Mouse (Mus musculus): ENCODE measurements at regions not wholly inside any gene's neighbourhood (a gene's known extent, or its start where the extent isn't known, plus 50 kb on each side); places are given as distances from the start of the nearest gene placed in this dataset.

GRCm38 (mm10) chr13:85715883-85716498 is 330.7 kb downstream of the Cox7c start:
- no peak for ATAC-seq
- Histone ChIP-seq H3K4me3 (ENCODE audit: low read length) (no peak overlapping the region), H3K9me3 (ENCODE audit: low read length) (no peaks in the 10 kb centered on the region), H3K36me3 (ENCODE audit: insufficient read depth, low read length) (no peaks in the 10 kb centered on the region), H3K4me1 (ENCODE audit: insufficient read depth, low read length) (no peaks in the 10 kb centered on the region), H3K9ac (replicated peaks; ENCODE audit: low read length) (no peak overlapping the region), H3K4me2 (ENCODE audit: low read depth, low read length) (no peak overlapping the region), H3K27me3 (ENCODE audit: insufficient read depth, low read length) (no peaks in the 10 kb centered on the region), H3K27ac (no peak overlapping the region)
- DNase-seq (ENCODE audit: low spot score) = peak; percentile 2
- no peak for TF ChIP-seq CTCF (IDR thresholded peaks at IDR 0.05; ENCODE audit: low read depth)
- WGBS = 70% methylated on average over 2 of the region's 2 CpGs

GRCm38 (mm10) chr13:85692374-85692773 is 354.3 kb downstream of the Cox7c start:
- DNase-seq (ENCODE audit: low spot score) = no peak
- no peaks in the 10 kb centered on the region for H3K27me3 ChIP-seq (ENCODE audit: insufficient read depth, low read length)
- H3K4me2 ChIP-seq (ENCODE audit: low read depth, low read length) = no peak overlapping the region
- no peaks in the 10 kb centered on the region for H3K9me3 ChIP-seq (ENCODE audit: low read length)
- H3K36me3 ChIP-seq (ENCODE audit: insufficient read depth, low read length) = no peaks in the 10 kb centered on the region
- H3K27ac ChIP-seq = no peak overlapping the region
- WGBS = 27% methylated on average over 1 of the region's 1 CpGs
- H3K4me1 ChIP-seq (ENCODE audit: insufficient read depth, low read length) = no peaks in the 10 kb centered on the region
- no peak overlapping the region for H3K4me3 ChIP-seq (ENCODE audit: low read length)
- TF ChIP-seq CTCF (IDR thresholded peaks at IDR 0.05; ENCODE audit: low read depth) = no peak
- no peak for ATAC-seq
- H3K9ac ChIP-seq (replicated peaks; ENCODE audit: low read length) = no peak overlapping the region

All from hindbrain, postnatal 0 days (tissue).